Mouse (Mus musculus): ENCODE data around the gene Hoxc11. TPM values are rescaled to one million over a fixed set of nuclear protein-coding genes. Genes with fewer than 3 reads are reported as not detected.

Gene Hoxc11
- polyA plus RNA-seq, 1 experiment = not detected

GRCm38 (mm10) chr15:102992863-102993262 is 38.6 kb downstream of the Hoxc11 start:
- H3K27ac ChIP-seq (ENCODE audit: insufficient read depth, low read length) = no peak overlapping the region
- 1% methylated on average over 3 of the region's 3 CpGs for WGBS
- TF ChIP-seq POLR2A (IDR thresholded peaks at IDR 0.05; ENCODE audit: borderline replicate concordance, insufficient read depth, low read length) (no peak), CTCF (IDR thresholded peaks at IDR 0.05; ENCODE audit: borderline replicate concordance, insufficient read depth, low read depth, low read length) (no peak)

GRCm38 (mm10) chr15:102996548-102996947 is 42.3 kb downstream of the Hoxc11 start:
- Histone ChIP-seq H3K27me3 (ENCODE audit: control insufficient read depth, insufficient read depth, low read length) (peaks cover 16% of the 10 kb centered on the region; the same call in 1 of the 2 replicates), H3K4me3 (replicated peaks; ENCODE audit: insufficient read depth, low read depth, low read length) (no peak overlapping the region), H3K27ac (ENCODE audit: insufficient read depth, low read length) (no peak overlapping the region), H3K4me1 (ENCODE audit: control insufficient read depth, insufficient read depth, low read length) (no peaks in the 10 kb centered on the region)
- 3% methylated on average over 9 of the region's 9 CpGs for WGBS
- no peak for TF ChIP-seq POLR2A (IDR thresholded peaks at IDR 0.05; ENCODE audit: borderline replicate concordance, insufficient read depth, low read length)
- no peak for TF ChIP-seq CTCF (IDR thresholded peaks at IDR 0.05; ENCODE audit: borderline replicate concordance, insufficient read depth, low read depth, low read length)
- DNase-seq = no peak

More at GRCm38 (mm10) chr15:102992863-102993262, 38.6 kb downstream of the Hoxc11 start:
- Histone ChIP-seq H3K27me3 (ENCODE audit: control insufficient read depth, insufficient read depth, low read length) (peaks cover 21% of the 10 kb centered on the region; the same call in 1 of the 2 replicates), H3K4me3 (replicated peaks; ENCODE audit: insufficient read depth, low read depth, low read length) (no peak overlapping the region), H3K4me1 (ENCODE audit: control insufficient read depth, insufficient read depth, low read length) (no peaks in the 10 kb centered on the region)
- DNase-seq = no peak

GRCm38 (mm10) chr15:102997431-102997830 is 43.2 kb downstream of the Hoxc11 start:
- H3K27ac ChIP-seq (ENCODE audit: insufficient read depth, low read length) = no peak overlapping the region
- H3K4me1 ChIP-seq (ENCODE audit: control insufficient read depth, insufficient read depth, low read length) = no peaks in the 10 kb centered on the region
- 7% methylated on average over 3 of the region's 3 CpGs for WGBS
- H3K27me3 ChIP-seq (ENCODE audit: control insufficient read depth, insufficient read depth, low read length) = peaks cover 15% of the 10 kb centered on the region; the same call in 1 of the 2 replicates
- H3K4me3 ChIP-seq (replicated peaks; ENCODE audit: insufficient read depth, low read depth, low read length) = no peak overlapping the region
- no peak for DNase-seq
- no peak for TF ChIP-seq CTCF (IDR thresholded peaks at IDR 0.05; ENCODE audit: borderline replicate concordance, insufficient read depth, low read depth, low read length)
- TF ChIP-seq POLR2A (IDR thresholded peaks at IDR 0.05; ENCODE audit: borderline replicate concordance, insufficient read depth, low read length) = no peak

- Histone ChIP-seq H3K4me3 (replicated peaks; ENCODE audit: insufficient read depth, low read depth, low read length) (peak within 1 kb of the TSS; percentile 10), H3K27ac (ENCODE audit: insufficient read depth, low read length) (no peak within 1 kb of the TSS), H3K4me1 (ENCODE audit: control insufficient read depth, insufficient read depth, low read length) (no peaks in the 10 kb centered on the region), H3K27me3 (ENCODE audit: control insufficient read depth, insufficient read depth, low read length) (peaks cover 15% of the 10 kb centered on the region; the same call in 1 of the 2 replicates)
- TF ChIP-seq POLR2A (IDR thresholded peaks at IDR 0.05; ENCODE audit: borderline replicate concordance, insufficient read depth, low read length) (no peak), CTCF (IDR thresholded peaks at IDR 0.05; ENCODE audit: borderline replicate concordance, insufficient read depth, low read depth, low read length) (no peak)
- 3% methylated on average over 19 of the region's 19 CpGs for WGBS
- DNase-seq = no peak
These were observed 43.7 kb downstream of the Hoxc11 start, which contains the start of gene Hoxc6 for GRCm38 (mm10) chr15:102997939-102998355. Hoxc6 (plus strand) TSS chr15:102998257.

GRCm38 (mm10) chr15:102998608-102999182 is 44.5 kb downstream of the Hoxc11 start:
- WGBS = 4% methylated on average over 19 of the region's 19 CpGs
- peaks cover 15% of the 10 kb centered on the region; the same call in 1 of the 2 replicates for H3K27me3 ChIP-seq (ENCODE audit: control insufficient read depth, insufficient read depth, low read length)
- peak overlapping the region; percentile 10 for H3K4me3 ChIP-seq (replicated peaks; ENCODE audit: insufficient read depth, low read depth, low read length)
- TF ChIP-seq CTCF (IDR thresholded peaks at IDR 0.05; ENCODE audit: borderline replicate concordance, insufficient read depth, low read depth, low read length) (no peak), POLR2A (IDR thresholded peaks at IDR 0.05; ENCODE audit: borderline replicate concordance, insufficient read depth, low read length) (no peak)
- DNase-seq = no peak
- H3K4me1 ChIP-seq (ENCODE audit: control insufficient read depth, insufficient read depth, low read length) = no peaks in the 10 kb centered on the region
- no peak overlapping the region for H3K27ac ChIP-seq (ENCODE audit: insufficient read depth, low read length)

- peak; percentile 37 to 39 for DNase-seq
- TF ChIP-seq POLR2A (IDR thresholded peaks at IDR 0.05; ENCODE audit: borderline replicate concordance, insufficient read depth, low read length) (no peak), CTCF (IDR thresholded peaks at IDR 0.05; ENCODE audit: borderline replicate concordance, insufficient read depth, low read depth, low read length) (no peak)
- H3K4me3 ChIP-seq (replicated peaks; ENCODE audit: insufficient read depth, low read depth, low read length) = peak overlapping the region; percentile 17
- peaks cover 15% of the 10 kb centered on the region; the same call in 1 of the 2 replicates for H3K27me3 ChIP-seq (ENCODE audit: control insufficient read depth, insufficient read depth, low read length)
- no peak overlapping the region for H3K27ac ChIP-seq (ENCODE audit: insufficient read depth, low read length)
- WGBS = under 1% methylated on average over 33 of the region's 33 CpGs
- H3K4me1 ChIP-seq (ENCODE audit: control insufficient read depth, insufficient read depth, low read length) = no peaks in the 10 kb centered on the region
These were observed 45.1 kb downstream of the Hoxc11 start for GRCm38 (mm10) chr15:102999183-102999831.

- Histone ChIP-seq H3K27me3 (ENCODE audit: control insufficient read depth, insufficient read depth, low read length) (peaks cover 15% of the 10 kb centered on the region; the same call in 1 of the 2 replicates), H3K4me1 (ENCODE audit: control insufficient read depth, insufficient read depth, low read length) (no peaks in the 10 kb centered on the region)
These were observed 45.7 kb downstream of the Hoxc11 start for GRCm38 (mm10) chr15:102999955-103000354.

More at GRCm38 (mm10) chr15:102999955-103000354, 45.7 kb downstream of the Hoxc11 start:
- TF ChIP-seq POLR2A (IDR thresholded peaks at IDR 0.05; ENCODE audit: borderline replicate concordance, insufficient read depth, low read length) (no peak), CTCF (IDR thresholded peaks at IDR 0.05; ENCODE audit: borderline replicate concordance, insufficient read depth, low read depth, low read length) (no peak)
- Histone ChIP-seq H3K27ac (ENCODE audit: insufficient read depth, low read length) (no peak overlapping the region), H3K4me3 (replicated peaks; ENCODE audit: insufficient read depth, low read depth, low read length) (no peak overlapping the region)
- DNase-seq = no peak
- WGBS = 9% methylated on average over 11 of the region's 11 CpGs

Data from cerebellum, adult 2 months (tissue).